Mouse (Mus musculus) naive thymus-derived CD4-positive, alpha-beta T cell, adult 2 months (primary cell): ENCODE measurements around the gene Carnmt1.

Experiments used
- DNase-seq: peaks from one replicate; pipeline ENCODE4 v3.0.0-alpha.2; 2011; ENCODE audit warnings: low read depth

Gene Carnmt1

DNA sequence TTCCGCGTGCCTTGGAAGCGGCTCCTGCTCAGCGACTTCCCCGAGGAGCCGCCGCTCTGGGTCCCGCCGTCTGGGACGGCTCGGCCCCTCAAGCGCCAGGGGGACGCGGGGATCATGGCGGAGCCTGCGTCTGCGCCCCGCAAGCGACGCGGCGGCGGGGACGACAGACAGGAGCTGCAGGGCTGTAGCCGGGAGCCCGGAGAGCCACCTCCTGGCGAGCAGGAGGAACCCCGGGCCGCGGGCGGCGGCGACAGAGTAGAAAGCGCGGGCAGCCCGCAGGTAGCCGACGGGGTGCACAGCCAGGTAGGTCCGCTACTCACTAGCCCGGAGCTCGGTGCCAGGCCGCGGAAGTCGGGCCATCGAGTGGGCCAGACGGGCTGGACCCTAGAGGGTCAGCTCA, 42.8 kb downstream of the Carnmt1 start:
- peak; percentile 68 for DNase-seq

DNA sequence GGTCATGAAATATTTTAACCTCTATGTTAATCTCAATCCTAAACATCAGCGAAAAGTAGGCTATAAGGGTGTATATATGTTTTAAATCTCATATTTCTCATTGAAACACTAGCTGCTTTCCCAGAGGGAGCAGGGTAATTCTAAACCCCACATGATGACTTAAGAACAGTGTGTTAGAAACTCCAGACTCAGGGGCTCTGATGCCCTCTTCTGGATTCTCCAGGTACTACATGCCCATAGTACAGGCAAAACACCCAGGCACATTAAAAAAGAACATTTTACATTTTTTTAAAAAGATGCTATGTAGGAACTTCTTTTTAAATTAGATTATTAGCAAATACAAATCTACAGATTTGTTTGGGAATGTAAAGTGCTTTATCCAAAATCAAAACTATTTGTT, 45.8 kb downstream of the Carnmt1 start:
- DNase-seq: peak; percentile 90

DNA sequence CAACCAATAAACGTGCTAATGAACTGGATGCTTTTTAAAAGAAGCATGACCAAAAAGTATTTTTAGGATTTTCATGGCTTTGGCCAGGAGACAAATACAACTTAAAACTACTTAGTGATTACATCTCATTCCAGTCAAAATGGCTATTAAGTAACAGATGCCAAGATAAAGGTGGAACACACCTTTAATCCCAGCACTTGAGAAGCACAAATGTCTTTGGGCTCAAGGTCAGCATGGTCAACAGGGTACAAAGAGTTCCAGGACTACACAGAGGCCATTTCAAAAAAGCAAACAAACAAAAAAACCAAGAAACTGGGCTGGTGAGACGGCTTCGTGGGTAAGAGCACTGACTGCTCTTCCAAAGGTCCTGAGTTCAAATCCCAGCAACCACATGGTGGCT, 49.8 kb downstream of the Carnmt1 start:
- no peak for DNase-seq

DNA sequence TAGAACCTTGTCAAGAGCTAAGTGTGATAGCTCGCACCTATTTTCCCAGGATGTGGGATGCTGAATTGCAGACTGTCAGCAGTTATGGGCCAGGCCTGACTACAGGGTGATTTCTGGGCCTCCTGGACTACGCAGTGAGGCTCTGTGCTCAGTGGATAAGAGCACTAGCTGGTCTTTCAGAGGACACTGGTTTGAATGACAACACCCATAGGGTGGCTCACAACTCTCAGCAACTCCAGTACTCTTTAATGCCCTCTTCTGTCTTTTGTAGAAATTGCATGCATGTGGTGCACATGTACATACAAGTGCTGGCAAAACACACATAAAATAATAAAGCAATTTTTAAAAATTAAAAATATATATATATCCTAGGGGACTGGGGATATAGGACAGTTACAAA, 54.6 kb downstream of the Carnmt1 start:
- no peak for DNase-seq

DNA sequence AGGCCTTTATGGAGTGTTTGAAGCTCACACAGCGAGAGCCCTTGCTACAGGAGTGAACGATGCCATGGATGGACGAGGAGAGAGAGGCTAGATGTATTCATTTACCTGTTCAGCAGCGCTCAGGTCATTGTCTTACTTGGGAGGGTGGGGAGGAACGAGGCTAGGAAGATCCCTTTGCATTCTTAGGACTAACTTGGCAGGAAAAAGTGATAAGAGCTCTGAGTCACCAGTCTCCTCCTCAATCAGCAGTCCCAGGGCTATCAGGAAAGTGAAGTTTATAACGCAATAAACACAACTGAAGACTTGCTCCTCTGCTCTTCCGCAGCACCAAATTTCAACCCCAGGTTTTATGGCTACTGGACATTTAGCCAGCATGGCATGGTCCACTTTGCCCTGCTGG, 59.7 kb downstream of the Carnmt1 start:
- no peak for DNase-seq

DNA sequence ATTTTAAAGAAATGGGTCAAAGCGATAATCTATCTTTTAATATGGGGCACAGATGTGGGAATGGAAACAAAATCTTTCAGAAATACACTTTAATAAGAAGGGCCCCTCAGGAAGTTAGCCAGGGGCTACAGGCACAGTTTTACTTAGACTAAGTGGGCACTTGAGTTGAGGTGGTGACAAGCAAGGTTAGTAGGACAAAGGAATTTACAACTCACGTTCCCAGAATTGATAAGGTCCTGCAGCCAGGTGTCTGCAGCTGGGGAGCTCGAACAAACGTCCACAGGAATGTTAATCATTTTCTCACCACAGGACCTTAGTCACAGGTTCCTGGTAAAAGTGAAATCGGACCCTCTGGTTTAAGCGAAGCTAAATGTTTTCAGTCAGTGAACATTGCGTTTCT, 60.5 kb downstream of the Carnmt1 start:
- no peak for DNase-seq

DNA sequence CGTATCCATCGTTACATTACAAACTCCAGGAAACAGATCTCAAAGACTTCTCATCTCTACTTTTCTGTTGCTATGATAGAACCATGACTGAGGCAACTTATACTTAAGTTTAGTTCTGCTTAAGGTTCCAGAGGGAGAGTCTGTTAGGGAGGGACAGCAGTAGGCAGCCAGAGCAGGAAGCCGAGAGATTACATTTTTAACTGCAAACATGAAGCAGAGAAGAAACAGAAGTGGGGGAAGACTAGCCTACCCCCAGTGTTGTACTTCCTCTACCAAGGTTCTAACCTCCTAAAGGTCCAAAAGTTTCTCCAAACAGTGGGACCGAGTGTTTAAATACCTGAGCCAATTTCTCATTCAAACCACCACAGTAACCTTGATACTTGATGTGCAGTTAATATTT, 65.3 kb downstream of the Carnmt1 start:
- DNase-seq: no peak

DNA sequence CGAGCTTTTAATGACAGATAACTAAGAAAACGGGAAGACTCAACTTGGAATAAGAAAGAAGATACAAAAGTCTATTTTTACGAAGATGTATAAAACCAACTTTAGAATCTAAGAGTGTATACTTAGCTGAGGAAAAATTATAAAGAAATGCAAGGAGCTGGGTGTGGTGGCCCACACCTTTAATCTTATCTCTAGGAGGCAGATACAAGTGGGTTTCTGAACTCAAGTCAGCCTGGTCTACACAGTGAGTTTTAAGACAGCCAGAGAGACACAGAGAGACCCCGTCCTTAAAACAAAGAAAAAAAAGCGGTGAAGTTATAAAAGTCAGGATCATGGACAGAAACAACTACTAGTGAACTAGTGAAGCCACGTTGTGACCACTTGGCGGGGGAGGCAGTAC, 68.6 kb downstream of the Carnmt1 start:
- no peak for DNase-seq

DNA sequence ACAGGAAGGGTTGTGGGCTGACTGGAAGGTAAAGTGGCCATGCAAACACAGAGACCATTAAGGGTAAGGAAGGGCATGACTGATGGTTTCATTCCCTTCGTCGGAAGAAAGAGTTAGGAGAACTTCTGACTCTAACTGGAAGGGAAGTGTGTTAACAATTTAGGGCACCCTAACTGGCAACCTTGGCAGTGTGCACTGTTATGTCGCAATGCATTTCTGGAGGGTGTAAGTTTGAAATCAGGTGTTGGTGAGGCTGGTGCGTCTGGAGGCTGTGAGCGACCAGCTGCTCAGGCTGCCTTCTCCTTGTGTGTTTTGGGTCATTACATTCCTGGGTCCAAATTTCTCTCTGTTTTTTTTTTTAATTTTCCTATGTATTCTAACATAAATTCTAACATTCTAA, 73.4 kb downstream of the Carnmt1 start:
- DNase-seq: no peak

DNA sequence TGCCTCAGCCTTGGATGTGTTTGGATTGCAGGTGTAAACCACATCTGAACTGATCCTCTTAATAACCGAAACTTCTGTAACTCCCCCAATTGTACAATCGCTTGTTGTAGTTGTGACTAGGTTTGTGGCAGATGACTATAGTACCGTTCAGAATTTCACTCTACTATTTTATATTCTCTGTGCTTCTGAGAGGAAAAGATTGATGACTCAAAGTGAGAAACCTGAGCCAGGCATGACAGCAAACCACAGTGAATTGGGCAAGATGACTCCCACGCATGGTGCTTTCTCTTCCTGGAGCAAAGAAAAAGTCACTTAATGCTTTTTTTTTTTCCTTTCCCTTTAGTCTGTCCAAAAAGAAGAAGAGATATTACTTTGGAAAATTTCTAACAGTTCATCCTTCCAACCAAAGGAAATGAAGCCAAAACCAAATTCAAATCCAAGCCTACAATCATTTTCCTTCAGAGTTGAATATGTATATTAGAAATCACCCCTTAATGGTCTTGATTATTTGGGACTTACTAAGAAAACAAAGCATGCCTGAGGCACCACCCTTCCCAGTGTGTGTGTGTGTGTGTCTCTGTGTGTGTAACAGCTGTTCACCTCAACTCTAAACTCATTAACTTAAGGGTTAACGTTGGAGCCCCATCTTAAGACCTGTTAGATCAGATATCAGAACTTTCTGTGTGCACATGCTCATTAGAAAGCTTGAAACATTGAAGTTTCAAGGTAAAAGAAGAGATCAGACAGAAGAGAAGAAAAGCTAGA, 76.2 kb downstream of the Carnmt1 start:
- DNase-seq: peak; percentile 21

DNA sequence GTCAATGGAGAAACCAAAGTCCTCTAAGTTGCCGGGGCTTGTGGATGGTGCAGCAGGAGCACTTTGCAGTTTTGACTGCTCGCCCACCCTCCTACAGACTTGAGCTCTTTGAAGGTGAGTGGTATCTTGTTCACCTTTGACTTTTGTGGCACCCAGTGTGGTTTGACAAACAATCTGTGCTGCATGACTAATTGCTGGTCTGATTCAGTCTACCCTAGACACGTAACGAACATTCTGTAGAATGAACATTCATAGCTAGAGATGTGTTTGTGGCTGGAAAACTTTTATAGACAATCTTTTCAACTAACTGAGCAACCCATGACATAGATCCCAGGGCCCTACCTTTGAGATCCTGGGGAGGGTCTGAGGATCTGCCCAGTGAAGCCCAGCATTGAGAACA, 76.8 kb downstream of the Carnmt1 start:
- peak; percentile 6 for DNase-seq

DNA sequence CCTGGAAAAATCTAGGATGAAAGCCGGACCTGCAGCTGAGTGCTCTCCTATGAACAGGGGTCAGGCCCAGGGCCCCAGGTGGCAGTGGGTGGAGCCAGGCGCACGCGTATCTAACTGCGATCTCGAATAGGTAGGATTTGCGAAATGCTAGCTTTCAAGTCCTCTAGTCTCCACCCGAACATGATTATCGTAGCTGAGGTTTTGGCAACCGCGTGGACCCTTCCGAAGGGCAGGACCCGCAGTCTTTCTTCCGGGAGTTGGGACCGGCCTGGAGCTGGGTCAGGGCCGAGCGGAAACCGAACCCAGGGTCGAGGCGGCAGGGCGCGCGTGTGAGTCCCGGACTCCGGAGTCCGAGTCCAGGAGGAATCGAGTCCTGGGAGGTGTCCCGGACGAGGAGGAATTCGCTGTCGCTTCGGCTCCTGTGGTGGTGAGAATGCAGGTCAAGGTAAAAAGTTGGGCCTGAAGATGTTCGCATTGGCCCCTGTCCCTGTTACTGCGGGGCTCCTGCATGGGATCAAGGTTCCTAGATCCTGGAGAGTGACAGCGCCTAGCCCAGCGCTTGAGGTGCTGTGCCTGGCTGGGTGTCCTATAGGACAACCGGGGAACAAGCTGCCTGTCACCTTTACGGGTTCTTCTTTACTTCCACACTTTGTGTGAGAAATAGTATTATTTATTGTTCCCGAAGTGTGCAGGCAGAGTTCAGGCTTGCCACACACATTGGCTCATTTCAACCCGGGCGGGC, 79.2 kb downstream of the Carnmt1 start, which contains the start of gene Trpm6:
Gene Trpm6, plus strand, starts transcription at position 386 of the 742 bp plus-strand sequence.
- DNase-seq: no peak
